Mouse (Mus musculus) kidney, embryonic 16.5 days (tissue): ENCODE results near the gene Gadd45g. TPM values are rescaled to one million over a fixed set of nuclear protein-coding genes. Genes with fewer than 3 reads are reported as not detected.

Experiments used
- ATAC-seq: fragments of 200-750 bp; cut with Nextera tagmentation; 2 replicates; pipeline ENCODE4 v1.8.0; 2017; ENCODE audit warnings: moderate TSS enrichment; ENCODE audit not compliant: low FRiP score, low TSS enrichment
- H3K27ac ChIP-seq: fragments of 300-500 bp; sonication (generic); 2 replicates; pipeline ENCODE4 v1.5.1; 2014; ENCODE audit warnings: low read length
- H3K27me3 ChIP-seq: fragments of 300-500 bp; sonication (generic); 2 replicates; pipeline ENCODE4 v1.6.1; 2014; ENCODE audit warnings: low read length, control low read depth, mixed read lengths; ENCODE audit not compliant: insufficient read depth
- H3K36me3 ChIP-seq: fragments of 300-500 bp; sonication (generic); 2 replicates; pipeline ENCODE4 v1.6.1; 2014; ENCODE audit warnings: low read length, control low read depth, mixed read lengths; ENCODE audit not compliant: insufficient read depth
- H3K4me1 ChIP-seq: fragments of 300-500 bp; sonication (generic); 2 replicates; pipeline ENCODE4 v1.6.1; 2014; ENCODE audit warnings: low read length, control low read depth, mixed read lengths; ENCODE audit not compliant: insufficient read depth
- H3K4me2 ChIP-seq: fragments of 300-500 bp; sonication (generic); replicated peaks from 2 replicates; pipeline ENCODE4 v1.6.1; 2014; ENCODE audit warnings: low read depth, low read length
- H3K4me3 ChIP-seq: fragments of 300-500 bp; sonication (generic); 2 replicates; pipeline ENCODE4 v1.5.1; 2014; ENCODE audit warnings: mild to moderate bottlenecking, low read length
- H3K9ac ChIP-seq: fragments of 300-500 bp; sonication (generic); replicated peaks from 2 replicates; pipeline ENCODE4 v1.6.1; 2014; ENCODE audit warnings: low read length
- H3K9me3 ChIP-seq: fragments of 300-500 bp; sonication (generic); 2 replicates; pipeline ENCODE4 v1.6.1; 2016; ENCODE audit warnings: low read length, control low read depth
- WGBS: fragments of 180-500 bp; shearing (Covaris S2); extraction: QIAGEN DNeasy Blood & Tissue Kit; methylation state at CpG from one replicate; pipeline ENCODE4 v1.1.7; 2014; 5-methylcytosine and 5-hydroxymethylcytosine counted together
- polyA plus RNA-seq: library from polyadenylated mRNA; unstranded; fragments of >200 nt; fragmentation: Nextera tagmentation; extraction: Ambion mirVana; gene quantifications from 2 replicates; pipeline ENCODE4 v1.2.1, GENCODE M21; 2015

The Gadd45g gene
- polyA plus RNA-seq, 1 experiment from 2014 or later: 48.5 TPM

DNA sequence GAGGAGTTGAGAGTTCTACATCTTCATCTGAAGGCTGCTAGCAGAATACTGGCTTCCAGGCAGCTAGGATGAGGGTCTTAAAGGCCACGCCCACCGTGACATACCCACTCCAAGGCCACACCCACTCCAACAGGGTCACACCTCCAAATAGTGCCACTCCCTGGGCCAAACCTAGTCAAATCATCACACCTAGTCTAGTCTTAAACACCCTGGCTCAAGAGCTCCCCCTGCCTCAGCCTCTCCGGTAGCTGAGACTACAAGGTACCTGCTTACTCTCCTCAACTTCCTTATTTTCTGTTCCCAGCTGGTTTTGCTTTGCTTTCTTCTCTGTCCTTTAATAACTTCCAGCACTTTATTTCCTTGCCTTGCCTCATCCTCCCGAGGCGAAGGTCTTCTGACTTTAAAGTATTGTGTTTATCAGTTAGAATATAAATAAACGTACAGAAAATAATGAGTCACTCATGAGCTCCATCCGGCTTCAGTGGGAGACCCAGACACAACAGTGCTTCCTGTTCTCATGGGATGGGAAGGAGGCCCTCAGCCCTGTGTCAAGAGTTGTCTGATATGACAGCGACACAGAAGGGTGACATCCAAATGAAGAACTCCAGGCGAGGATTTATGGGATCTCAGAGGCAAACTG, 30.5 kb upstream of the Gadd45g start:
- Histone ChIP-seq H3K27me3 (no peaks in the 10 kb centered on the region), H3K36me3 (no peaks in the 10 kb centered on the region), H3K27ac (no peak overlapping the region), H3K4me3 (no peak overlapping the region), H3K4me1 (0 out of 2 replicates have a peak, but pooled peaks cover 4% of the 10 kb centered on the region), H3K9ac (no peak overlapping the region), H3K9me3 (no peaks in the 10 kb centered on the region), H3K4me2 (no peak overlapping the region)
- ATAC-seq: no peak
- WGBS: 74% methylated on average over 9 of the region's 9 CpGs

GRCm38 (mm10) chr13:51816559-51817041, 29.9 kb upstream of the Gadd45g start:
- Histone ChIP-seq H3K36me3 (no peaks in the 10 kb centered on the region), H3K4me1 (0 out of 2 replicates have a peak, but pooled peaks cover 4% of the 10 kb centered on the region), H3K9me3 (no peaks in the 10 kb centered on the region), H3K27ac (no peak overlapping the region), H3K27me3 (no peaks in the 10 kb centered on the region), H3K4me2 (no peak overlapping the region), H3K9ac (no peak overlapping the region), H3K4me3 (no peak overlapping the region)
- 83% methylated on average over 5 of the region's 5 CpGs for WGBS
- no peak for ATAC-seq

DNA sequence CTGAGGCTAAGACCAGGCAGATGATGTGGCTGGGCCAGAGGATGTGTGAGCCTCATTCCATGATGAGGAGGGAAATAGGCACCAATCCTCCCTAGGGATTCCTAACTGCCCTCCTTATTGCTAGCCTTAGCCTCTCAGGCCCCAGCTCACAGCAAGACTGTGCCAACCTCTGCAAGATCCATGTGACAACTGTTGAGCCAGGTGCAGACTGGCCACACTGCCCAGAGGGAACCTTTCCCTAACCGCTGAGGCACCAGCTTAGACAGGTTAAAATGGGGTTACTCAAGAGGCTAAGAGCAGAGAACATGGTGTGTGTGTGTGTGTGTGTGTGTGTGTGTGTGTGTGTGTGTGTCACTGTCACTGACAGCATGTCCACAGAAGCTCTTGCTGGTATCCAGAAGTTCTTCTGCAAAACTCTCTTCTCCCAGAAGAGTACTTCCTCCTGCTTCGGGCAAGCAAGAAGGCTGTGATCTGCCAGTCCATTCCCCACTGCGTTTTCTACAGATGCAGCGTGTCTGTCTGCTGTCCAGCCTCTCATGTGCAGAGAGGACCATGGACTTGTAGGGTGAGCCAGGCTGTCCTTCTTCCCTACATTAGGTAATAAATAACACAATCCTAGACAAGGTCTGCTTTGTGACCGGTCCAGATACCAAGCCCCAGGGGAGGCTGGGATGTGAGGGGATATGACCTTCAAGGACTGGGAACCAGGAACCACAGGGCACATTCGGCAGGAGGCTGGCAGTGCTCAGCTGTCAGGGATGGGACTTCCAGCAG, 28.1 kb upstream of the Gadd45g start:
- no peaks in the 10 kb centered on the region for H3K9me3 ChIP-seq
- ATAC-seq: peak; percentile 85
- 51% methylated on average over 6 of the region's 6 CpGs for WGBS

DNA sequence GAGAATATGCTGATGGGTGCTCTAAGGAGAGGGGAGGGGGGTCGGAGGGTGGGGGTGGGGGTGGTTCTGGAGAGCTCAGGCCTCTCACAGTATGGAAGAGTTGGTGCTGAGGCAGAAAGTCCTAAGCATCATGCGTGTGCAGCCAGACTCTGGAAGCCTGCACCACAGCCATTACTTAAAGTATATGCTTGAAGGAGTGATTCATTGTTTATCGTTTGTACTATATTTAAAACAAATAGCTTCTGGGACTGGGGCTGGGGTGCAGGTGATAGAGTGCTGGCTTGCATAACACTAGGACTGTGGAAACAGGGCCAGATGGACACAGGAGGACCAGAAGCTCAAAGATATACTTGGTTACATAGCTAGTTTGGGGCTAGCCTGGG, 27.5 kb upstream of the Gadd45g start:
- Histone ChIP-seq H3K9ac (no peak overlapping the region), H3K4me3 (no peak overlapping the region), H3K27me3 (no peaks in the 10 kb centered on the region), H3K27ac (no peak overlapping the region), H3K4me2 (no peak overlapping the region), H3K9me3 (no peaks in the 10 kb centered on the region), H3K36me3 (no peaks in the 10 kb centered on the region), H3K4me1 (peaks cover 16% of the 10 kb centered on the region; the same call in 1 of the 2 replicates)
- no peak for ATAC-seq
- WGBS: 68% methylated on average over 3 of the region's 3 CpGs

More for the DNA sequence above, 28.1 kb upstream of the Gadd45g start:
- no peak overlapping the region for H3K9ac ChIP-seq
- peak overlapping the region; percentile 70; the same call in 1 of the 2 replicates for H3K27ac ChIP-seq
- no peaks in the 10 kb centered on the region for H3K36me3 ChIP-seq
- no peak overlapping the region for H3K4me2 ChIP-seq
- H3K4me3 ChIP-seq: no peak overlapping the region
- no peaks in the 10 kb centered on the region for H3K27me3 ChIP-seq
- peaks cover 10% of the 10 kb centered on the region; the same call in 1 of the 2 replicates for H3K4me1 ChIP-seq

DNA sequence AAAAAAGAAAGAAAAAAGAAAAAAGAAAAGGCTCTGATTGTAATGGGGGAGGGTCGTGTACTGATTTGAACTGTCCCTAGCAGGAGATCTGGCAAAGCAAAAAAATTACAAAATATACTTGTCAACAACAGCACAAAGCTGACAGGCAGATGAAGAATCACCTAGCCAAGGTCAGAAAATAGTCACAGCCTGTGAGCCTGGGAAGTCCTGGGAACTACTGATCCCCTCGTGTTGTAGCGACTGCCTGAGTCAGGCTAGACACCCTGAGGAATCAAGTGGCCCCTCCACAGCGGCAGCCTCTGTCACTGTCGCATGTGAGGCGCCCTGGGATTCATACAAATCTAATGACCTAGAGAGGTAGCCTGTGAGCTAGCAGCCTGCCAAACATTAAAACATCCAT, 27.1 kb upstream of the Gadd45g start:
- Histone ChIP-seq H3K9ac (no peak overlapping the region), H3K4me1 (peaks cover 18% of the 10 kb centered on the region; the same call in 1 of the 2 replicates), H3K36me3 (no peaks in the 10 kb centered on the region), H3K4me3 (no peak overlapping the region), H3K9me3 (no peaks in the 10 kb centered on the region), H3K27ac (no peak overlapping the region), H3K27me3 (no peaks in the 10 kb centered on the region), H3K4me2 (no peak overlapping the region)
- 78% methylated on average over 6 of the region's 6 CpGs for WGBS
- ATAC-seq: no peak

DNA sequence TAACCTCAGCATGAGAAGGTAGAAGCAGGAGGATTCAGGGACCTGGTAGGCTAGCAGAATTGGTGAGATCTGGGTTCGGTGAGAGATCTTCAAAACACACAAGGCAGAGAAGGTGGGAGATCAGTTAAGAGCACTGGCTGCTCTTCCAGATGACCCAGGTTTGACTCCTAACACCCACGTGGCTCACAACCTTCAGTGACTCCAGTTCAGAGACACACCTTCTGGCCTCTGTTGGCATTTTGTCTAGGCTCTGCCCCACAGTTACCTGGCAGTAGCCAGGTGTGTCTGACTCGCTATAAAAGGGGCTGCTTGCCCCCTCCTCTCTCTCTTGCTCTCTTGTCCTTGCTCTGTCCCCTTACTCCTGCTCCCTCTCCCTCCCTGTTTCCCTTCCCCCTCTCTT, 24.5 kb upstream of the Gadd45g start:
- Histone ChIP-seq H3K4me3 (no peak overlapping the region), H3K9me3 (no peaks in the 10 kb centered on the region), H3K4me2 (no peak overlapping the region), H3K4me1 (peaks cover 22% of the 10 kb centered on the region; the same call in 1 of the 2 replicates), H3K27ac (no peak overlapping the region), H3K27me3 (no peaks in the 10 kb centered on the region), H3K9ac (no peak overlapping the region), H3K36me3 (no peaks in the 10 kb centered on the region)
- 44% methylated on average over 3 of the region's 3 CpGs for WGBS
- no peak for ATAC-seq

- ATAC-seq: peak; percentile 62; the same call in 1 of the 2 replicates
- H3K4me3 ChIP-seq: no peak overlapping the region
- peak overlapping the region; percentile 82 for H3K27ac ChIP-seq
- no peak overlapping the region for H3K9ac ChIP-seq
- WGBS: 35% methylated on average over 8 of the region's 8 CpGs
- no peaks in the 10 kb centered on the region for H3K27me3 ChIP-seq
- no peaks in the 10 kb centered on the region for H3K36me3 ChIP-seq
- peak overlapping the region; percentile 20; the same call in 1 of the 2 replicates for H3K4me2 ChIP-seq
- H3K4me1 ChIP-seq: peaks cover 18% of the 10 kb centered on the region; the same call in 1 of the 2 replicates
- H3K9me3 ChIP-seq: no peaks in the 10 kb centered on the region
Measured at GRCm38 (mm10) chr13:51823822-51824495, 22.5 kb upstream of the Gadd45g start.

- ATAC-seq: no peak
- Histone ChIP-seq H3K4me3 (no peak overlapping the region), H3K4me1 (peaks cover 4% of the 10 kb centered on the region; the same call in 1 of the 2 replicates), H3K4me2 (no peak overlapping the region), H3K36me3 (no peaks in the 10 kb centered on the region), H3K9me3 (no peaks in the 10 kb centered on the region), H3K27ac (no peak overlapping the region), H3K9ac (no peak overlapping the region), H3K27me3 (no peaks in the 10 kb centered on the region)
- WGBS: 28% methylated on average over 10 of the region's 10 CpGs
Measured at GRCm38 (mm10) chr13:51830744-51831450, 15.6 kb upstream of the Gadd45g start.

- Histone ChIP-seq H3K4me2 (no peak overlapping the region), H3K9ac (no peak overlapping the region), H3K4me3 (no peak overlapping the region), H3K27ac (no peak overlapping the region), H3K4me1 (peaks cover 4% of the 10 kb centered on the region; the same call in 1 of the 2 replicates), H3K36me3 (no peaks in the 10 kb centered on the region), H3K27me3 (no peaks in the 10 kb centered on the region), H3K9me3 (no peaks in the 10 kb centered on the region)
- WGBS: 81% methylated on average over 6 of the region's 6 CpGs
- ATAC-seq: no peak
Measured at GRCm38 (mm10) chr13:51832491-51832890, 14.0 kb upstream of the Gadd45g start.
